Mouse (Mus musculus): Measurements from ENCODE around the gene Pikfyve.

Pikfyve gene

GRCm38 (mm10) chr1:65314054-65315021 is 127.9 kb downstream of the Pikfyve start:
- no peak for DNase-seq (ENCODE audit: low spot score)

- no peak for DNase-seq (ENCODE audit: low spot score)
These were observed 128.5 kb downstream of the Pikfyve start for GRCm38 (mm10) chr1:65315022-65315407.

Measured in urinary bladder, postnatal 10 days (tissue).